Mouse (Mus musculus): ENCODE results near the gene Nxf7. TPM values are rescaled to one million over a fixed set of nuclear protein-coding genes. Genes with fewer than 3 reads are reported as not detected.
A peak's percentile ranks its signal among the peaks of the same experiment; 100 is the strongest.
"Not testable (repeated sequence)": the region's sequence is repeated elsewhere in the genome, so short reads cannot be mapped to it uniquely, and the experiment has no call there.

Gene Nxf7
- total RNA-seq (2017), result 0.05 and 0.87 TPM in 2 replicates

GRCm38 (mm10) chrX:135598677-135599076, at the start of gene Nxf7:
Nxf7 (minus strand) TSS chrX:135598777.
- ATAC-seq (replicated peaks; ENCODE audit: low read depth, poor library complexity, severe bottlenecking), result no peak

GRCm38 (mm10) chrX:135627605-135628004, 29.0 kb upstream of the Nxf7 start, which contains the start of gene Prame:
Prame (minus strand) TSS chrX:135627705.
- no peak for ATAC-seq (replicated peaks; ENCODE audit: low read depth, poor library complexity, severe bottlenecking)

DNA sequence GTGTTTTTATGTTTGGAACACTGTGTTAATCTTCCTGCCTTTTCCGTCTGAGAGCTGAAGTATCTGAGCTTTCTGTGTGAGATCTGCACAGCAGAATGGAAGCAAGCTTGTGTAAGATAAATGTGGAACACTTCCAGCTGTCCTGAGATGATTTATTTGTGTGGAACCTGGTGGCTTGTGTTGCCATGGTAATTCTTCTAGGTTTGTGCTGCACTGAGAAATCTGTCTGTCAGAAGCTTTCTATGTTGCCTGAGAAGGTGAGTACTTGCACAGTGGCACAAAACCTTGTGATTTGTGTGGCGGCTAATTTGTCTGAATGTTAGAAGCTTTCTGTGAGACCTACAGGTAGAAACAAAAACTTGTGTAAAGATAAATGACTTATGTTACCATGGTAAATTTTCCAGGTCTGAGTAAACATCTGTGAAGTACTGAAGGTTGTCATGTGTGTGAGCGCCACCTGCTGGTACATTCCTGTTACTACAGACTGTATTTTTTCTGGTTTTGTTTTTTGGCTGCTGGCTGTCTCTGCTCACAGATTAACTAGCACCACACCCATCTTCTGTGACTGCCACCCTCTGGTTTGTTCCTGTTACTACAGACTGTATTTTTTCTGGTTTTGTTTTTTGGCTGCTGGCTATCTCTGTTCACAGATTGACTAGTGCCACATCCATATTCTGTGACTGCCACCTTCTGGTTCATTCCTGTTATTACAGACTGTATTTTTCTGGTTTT, 2.9 kb upstream of the Nxf7 start:
- peak; percentile 97 for ATAC-seq (replicated peaks; ENCODE audit: low read depth, poor library complexity, severe bottlenecking)

DNA sequence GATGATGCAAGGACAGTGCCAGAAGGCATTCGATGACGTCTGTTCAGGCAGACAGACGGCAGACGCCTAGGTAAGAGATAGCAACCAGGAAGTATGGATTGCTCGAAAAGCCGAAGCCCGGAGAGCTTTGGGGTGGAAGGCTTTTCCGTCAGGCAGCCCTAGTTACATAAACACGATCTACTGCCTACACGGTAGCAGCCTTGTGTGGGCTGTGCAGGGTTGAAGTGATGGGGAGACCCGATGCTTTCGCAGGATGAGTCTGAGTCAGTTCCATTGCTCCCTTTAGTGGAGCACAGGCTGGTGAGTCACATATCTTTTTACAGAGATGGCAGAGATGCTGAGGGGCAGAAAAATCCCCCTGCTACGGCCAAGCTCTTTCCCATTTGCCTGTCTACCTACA, 481 bp downstream of the Nxf7 start:
- no peak for ATAC-seq (replicated peaks; ENCODE audit: low read depth, poor library complexity, severe bottlenecking)

- ATAC-seq (replicated peaks; ENCODE audit: low read depth, poor library complexity, severe bottlenecking), result peak; percentile 24; the same call in 1 of the 2 replicates
Measured at GRCm38 (mm10) chrX:135576412-135576811, 22.2 kb downstream of the Nxf7 start.

DNA sequence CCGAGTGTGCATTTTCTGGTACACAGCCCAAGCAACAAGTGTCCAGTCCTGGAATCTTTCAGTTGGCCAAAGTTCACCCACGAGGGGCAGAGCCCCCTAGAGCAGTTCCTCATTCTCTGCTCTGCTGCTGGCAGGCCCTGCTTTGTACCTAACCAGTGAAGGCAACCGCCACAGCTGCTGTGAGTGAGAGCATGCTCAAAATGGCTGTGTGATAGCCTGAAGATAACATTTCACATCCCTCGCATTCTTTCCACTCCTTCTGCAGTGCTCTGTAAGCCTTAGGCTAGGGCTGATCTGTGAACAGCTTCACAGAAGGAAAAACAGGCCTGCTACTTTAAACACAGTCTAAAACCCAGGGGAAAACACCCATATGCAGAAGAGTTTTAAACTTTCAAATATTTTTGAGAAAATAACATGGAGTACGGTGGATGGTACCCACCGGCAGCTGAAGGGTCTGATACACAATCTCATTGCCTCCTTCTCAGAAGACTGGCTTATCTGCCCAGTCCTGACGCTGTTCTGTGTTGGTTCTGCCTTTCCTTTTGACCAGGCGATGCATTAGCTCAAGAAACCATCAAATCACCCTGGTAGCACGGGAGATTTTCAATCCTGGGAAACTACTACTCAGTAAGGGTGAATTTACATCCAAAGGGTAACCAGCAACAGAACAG, 23.5 kb downstream of the Nxf7 start:
- ATAC-seq (replicated peaks; ENCODE audit: low read depth, poor library complexity, severe bottlenecking), result peak; percentile 66

- ATAC-seq (replicated peaks; ENCODE audit: low read depth, poor library complexity, severe bottlenecking), result peak; percentile 67
Measured at GRCm38 (mm10) chrX:135574261-135574957, 24.2 kb downstream of the Nxf7 start.

- ATAC-seq (replicated peaks; ENCODE audit: low read depth, poor library complexity, severe bottlenecking), result peak; percentile 85
Measured at GRCm38 (mm10) chrX:135569467-135569866, 29.1 kb downstream of the Nxf7 start.

DNA sequence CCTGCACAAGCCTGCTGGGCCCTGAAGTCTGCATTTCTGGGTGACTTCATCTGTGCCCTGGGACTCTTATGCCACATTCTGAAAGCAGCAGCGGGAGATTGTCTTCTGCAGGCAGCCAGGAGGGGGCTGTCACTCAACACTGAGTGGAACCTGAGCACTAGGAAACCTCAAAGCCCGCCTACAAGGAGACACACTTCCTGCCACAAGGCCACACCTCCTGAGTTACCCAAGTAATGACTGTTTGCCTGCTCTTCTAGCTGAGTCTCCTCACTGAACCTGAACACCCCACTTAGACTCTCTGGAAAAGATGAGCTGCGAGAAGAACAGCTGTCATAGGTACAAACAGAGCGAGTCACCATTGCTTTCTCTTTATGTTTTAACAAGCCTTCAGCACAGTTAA, 33.6 kb downstream of the Nxf7 start:
- ATAC-seq (replicated peaks; ENCODE audit: low read depth, poor library complexity, severe bottlenecking), result peak; percentile 76

DNA sequence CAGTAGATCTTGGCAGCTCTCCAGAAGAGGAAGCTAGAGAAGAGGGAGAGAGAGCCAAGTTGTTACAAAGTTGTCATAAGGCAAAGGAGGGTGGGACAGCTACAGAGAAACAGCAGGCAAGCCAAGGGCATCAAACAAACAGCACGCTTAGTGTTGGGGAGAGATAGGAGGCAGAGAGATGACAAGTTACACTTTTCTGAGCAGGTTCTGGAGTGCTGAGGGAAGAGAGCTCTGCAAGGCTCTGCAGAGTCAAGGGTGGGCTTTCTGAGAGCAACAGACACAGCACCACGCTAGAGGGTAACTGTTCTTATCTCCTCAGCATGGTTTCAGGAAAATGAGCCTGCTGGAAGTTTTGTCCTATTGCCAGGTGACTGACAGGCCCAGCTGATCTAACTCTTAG, 35.7 kb downstream of the Nxf7 start:
- ATAC-seq (replicated peaks; ENCODE audit: low read depth, poor library complexity, severe bottlenecking), result no peak

GRCm38 (mm10) chrX:135561693-135562092, 36.9 kb downstream of the Nxf7 start:
- ATAC-seq (replicated peaks; ENCODE audit: low read depth, poor library complexity, severe bottlenecking), result not testable (repeated sequence)

- ATAC-seq (replicated peaks; ENCODE audit: low read depth, poor library complexity, severe bottlenecking), result peak; percentile 72; the same call in 1 of the 2 replicates
Measured at GRCm38 (mm10) chrX:135560933-135561332, 37.6 kb downstream of the Nxf7 start.

- 0 out of 2 replicates have a peak, but pooled peaks have one; percentile 45 for ATAC-seq (replicated peaks; ENCODE audit: low read depth, poor library complexity, severe bottlenecking)
Measured at GRCm38 (mm10) chrX:135559665-135560064, 38.9 kb downstream of the Nxf7 start.

Other genes starting within 250 kb of the Nxf7 start
- gene Gm5128, start 225.5 kb downstream of the Nxf7 start, total RNA-seq (2017), result not detected in 2 replicates
- gene Gm7903, start 164.9 kb downstream of the Nxf7 start, total RNA-seq (2017), result not detected in 2 replicates
- not detected in 2 replicates for gene AV320801, start 104.2 kb downstream of the Nxf7 start, total RNA-seq (2017)
- gene Prame, start 28.9 kb upstream of the Nxf7 start, total RNA-seq (2017), result not detected in 2 replicates
- not detected in 2 replicates for gene Tcp11x2, start 95.0 kb upstream of the Nxf7 start, total RNA-seq (2017)
- not detected in 2 replicates for gene Tmsb15a, start 126.5 kb upstream of the Nxf7 start, total RNA-seq (2017)
- gene Armcx5, start 144.0 kb upstream of the Nxf7 start, total RNA-seq (2017), result 9.9 and 11.7 TPM in 2 replicates
- 31.2 and 45.9 TPM in 2 replicates for gene Gprasp1, start 144.0 kb upstream of the Nxf7 start, total RNA-seq (2017)
- 32.7 and 45.9 TPM in 2 replicates for gene Bhlhb9, start 198.8 kb upstream of the Nxf7 start, total RNA-seq (2017)
- gene Gprasp2, start 240.3 kb upstream of the Nxf7 start, total RNA-seq (2017), result 2.0 and 2.3 TPM in 2 replicates